Mouse (Mus musculus) ES-E14 (cell line): Measurements from ENCODE around the gene Adora1.

Experiments used
- CHD2 ChIP-seq: IDR thresholded peaks from 2 replicates; pipeline ENCODE4 v1.6.1; 2014; ENCODE audit warnings: mild to moderate bottlenecking, low read depth, low read length, inconsistent platforms
- MAFK ChIP-seq: IDR thresholded peaks from 2 replicates; pipeline ENCODE4 v1.6.1; 2014; ENCODE audit warnings: mild to moderate bottlenecking, low read depth, low read length, inconsistent platforms; ENCODE audit not compliant: insufficient read depth
- ZNF384 ChIP-seq: IDR thresholded peaks from 2 replicates; pipeline ENCODE4 v1.6.1; 2012; ENCODE audit warnings: low read depth, low read length, inconsistent platforms

DNA sequence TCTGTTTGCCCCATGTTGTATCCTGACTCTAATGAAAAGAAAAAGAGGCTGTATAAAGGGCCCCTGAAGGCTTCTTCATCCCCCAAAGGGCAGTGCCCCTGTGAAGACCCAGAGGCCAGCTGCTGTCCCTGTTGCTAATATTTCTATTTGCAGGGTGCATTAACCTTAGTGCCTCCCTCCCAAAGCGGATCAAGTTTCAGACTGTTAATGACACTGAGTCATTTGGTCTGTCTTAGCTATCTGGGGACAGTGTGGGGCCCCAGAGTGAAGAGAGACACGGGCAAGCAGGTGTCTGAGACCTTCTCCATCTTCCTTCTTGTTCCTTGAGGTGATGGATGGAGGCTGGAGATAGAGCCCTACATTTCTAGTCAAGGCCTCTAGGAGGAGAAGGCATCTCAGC lies 40.1 kb downstream of the Adora1 start:
- no peak for TF ChIP-seq MAFK
- no peak for TF ChIP-seq ZNF384
- no peak for TF ChIP-seq CHD2
